Mouse (Mus musculus) heart, postnatal 0 days (tissue): ENCODE data around the gene Adra2a. TPM values are rescaled to one million over a fixed set of nuclear protein-coding genes. Genes with fewer than 3 reads are reported as not detected.

Experiments used
- ATAC-seq: fragments of 200-750 bp; cut with Nextera tagmentation; 2 replicates; pipeline ENCODE4 v1.8.0; 2017; ENCODE audit warnings: low read depth, moderate number of reproducible peaks, moderate library complexity; ENCODE audit not compliant: insufficient read depth
- DNase-seq: peaks from one replicate; pipeline ENCODE4 v3.0.0-alpha.2; 2016; ENCODE audit warnings: low spot score
- H3K27ac ChIP-seq: fragments of 300-500 bp; sonication (generic); 2 replicates; pipeline ENCODE4 v1.5.1; 2014; ENCODE audit warnings: low read depth, mild to moderate bottlenecking
- H3K27me3 ChIP-seq: fragments of 300-500 bp; sonication (generic); 2 replicates; pipeline ENCODE4 v1.6.1; 2014; ENCODE audit warnings: low read length, mixed read lengths; ENCODE audit not compliant: control insufficient read depth, insufficient read depth
- H3K36me3 ChIP-seq: fragments of 300-500 bp; sonication (generic); replicated peaks from 2 replicates; pipeline ENCODE4 v1.6.1; 2014; ENCODE audit warnings: low read length, mixed read lengths; ENCODE audit not compliant: control insufficient read depth, insufficient read depth
- H3K4me1 ChIP-seq: fragments of 300-500 bp; sonication (generic); 2 replicates; pipeline ENCODE4 v1.6.1; 2014; ENCODE audit warnings: antibody characterized with exemption; ENCODE audit not compliant: control insufficient read depth, insufficient read depth
- H3K4me2 ChIP-seq: fragments of 300-500 bp; sonication (generic); 2 replicates; pipeline ENCODE4 v1.6.1; 2014; ENCODE audit warnings: low read depth, mild to moderate bottlenecking, low read length, moderate library complexity
- H3K4me3 ChIP-seq: fragments of 300-500 bp; sonication (generic); 2 replicates; pipeline ENCODE4 v1.5.1; 2014; ENCODE audit warnings: low read depth, low read length
- H3K9ac ChIP-seq: fragments of 300-500 bp; sonication (generic); replicated peaks from 2 replicates; pipeline ENCODE4 v1.6.1; 2014; ENCODE audit warnings: low read depth, low read length, mixed read lengths
- H3K9me3 ChIP-seq: fragments of 300-500 bp; sonication (generic); replicated peaks from 2 replicates; pipeline ENCODE4 v1.6.1; 2016; ENCODE audit warnings: low read length; ENCODE audit not compliant: control insufficient read depth
- CTCF ChIP-seq: IDR thresholded peaks from 2 replicates; pipeline ENCODE4 v1.5.1; 2016; ENCODE audit warnings: antibody characterized with exemption, control low read depth, low read depth
- EP300 ChIP-seq: IDR thresholded peaks from 2 replicates; pipeline ENCODE4 v1.6.1; 2016; ENCODE audit warnings: antibody characterized with exemption, low read depth
- WGBS: fragments of 180-500 bp; shearing (Covaris S2); extraction: QIAGEN DNeasy Blood & Tissue Kit; methylation state at CpG from one replicate; pipeline ENCODE4 v1.1.7; 2014; 5-methylcytosine and 5-hydroxymethylcytosine counted together
- polyA plus RNA-seq: library from polyadenylated mRNA; unstranded; fragments of >200 nt; fragmentation: Nextera tagmentation; extraction: Ambion mirVana; gene quantifications from 2 replicates; pipeline ENCODE4 v1.2.1, GENCODE M21; 2015
- total RNA-seq: library from RNA; depleted of rRNA; stranded (reverse); fragments of >200 nt; gene quantifications from 2 replicates; pipeline ENCODE4 v1.2.3, GENCODE M21; 2014; ENCODE audit warnings: low replicate concordance

Gene Adra2a
- total and polyA plus RNA-seq, 2 experiments from 2014 or later, result not detected

- peaks cover 60% of the 10 kb centered on the region for H3K27me3 ChIP-seq
- H3K9ac ChIP-seq, result no peak overlapping the region
- DNase-seq (no peak), ATAC-seq (no peak)
- peak overlapping the region; percentile 55 for H3K4me3 ChIP-seq
- no peak overlapping the region for H3K27ac ChIP-seq
- WGBS, result 2% methylated on average over 52 of the region's 55 CpGs
- TF ChIP-seq CTCF (no peak), EP300 (no peak)
- peak overlapping the region; percentile 88 for H3K4me2 ChIP-seq
- H3K4me1 ChIP-seq, result peaks cover 27% of the 10 kb centered on the region
- H3K9me3 ChIP-seq, result no peaks in the 10 kb centered on the region
- H3K36me3 ChIP-seq, result no peaks in the 10 kb centered on the region
Measured at GRCm38 (mm10) chr19:54045931-54046683, 2.2 kb downstream of the Adra2a start.

- Histone ChIP-seq H3K4me1 (peaks cover 27% of the 10 kb centered on the region), H3K9ac (no peak overlapping the region), H3K36me3 (no peaks in the 10 kb centered on the region), H3K4me2 (peak overlapping the region; percentile 88), H3K27me3 (peaks cover 66% of the 10 kb centered on the region), H3K4me3 (peak overlapping the region; percentile 55), H3K27ac (no peak overlapping the region), H3K9me3 (no peaks in the 10 kb centered on the region)
- DNase-seq (no peak), ATAC-seq (no peak)
- TF ChIP-seq EP300, result no peak
- no peak for TF ChIP-seq CTCF
- 1% methylated on average over 46 of the region's 46 CpGs for WGBS
Measured at GRCm38 (mm10) chr19:54046684-54047070, 2.7 kb downstream of the Adra2a start.

GRCm38 (mm10) chr19:54047386-54048050, 3.6 kb downstream of the Adra2a start:
- Histone ChIP-seq H3K4me1 (peaks cover 27% of the 10 kb centered on the region), H3K4me3 (peak overlapping the region; percentile 55), H3K9ac (no peak overlapping the region), H3K27ac (no peak overlapping the region), H3K27me3 (peaks cover 66% of the 10 kb centered on the region), H3K36me3 (no peaks in the 10 kb centered on the region), H3K4me2 (peak overlapping the region; percentile 88), H3K9me3 (no peaks in the 10 kb centered on the region)
- ATAC-seq (no peak), DNase-seq (no peak)
- no peak for TF ChIP-seq CTCF
- TF ChIP-seq EP300, result no peak
- 2% methylated on average over 27 of the region's 27 CpGs for WGBS

- no peak overlapping the region for H3K27ac ChIP-seq
- H3K4me3 ChIP-seq, result no peak overlapping the region
- no peaks in the 10 kb centered on the region for H3K36me3 ChIP-seq
- no peaks in the 10 kb centered on the region for H3K9me3 ChIP-seq
- H3K4me1 ChIP-seq, result peaks cover 27% of the 10 kb centered on the region
- H3K27me3 ChIP-seq, result peaks cover 69% of the 10 kb centered on the region
- no peak overlapping the region for H3K9ac ChIP-seq
- no peak overlapping the region for H3K4me2 ChIP-seq
- TF ChIP-seq EP300 (no peak), CTCF (no peak)
- ATAC-seq, result no peak
- WGBS, result 9% methylated on average over 13 of the region's 13 CpGs
- no peak for DNase-seq
Measured at GRCm38 (mm10) chr19:54048161-54048885, 4.4 kb downstream of the Adra2a start.

- Histone ChIP-seq H3K27ac (no peak overlapping the region), H3K36me3 (no peaks in the 10 kb centered on the region), H3K4me2 (no peak overlapping the region), H3K9me3 (no peaks in the 10 kb centered on the region), H3K4me3 (no peak overlapping the region), H3K9ac (no peak overlapping the region), H3K4me1 (peaks cover 6% of the 10 kb centered on the region; the same call in 1 of the 2 replicates), H3K27me3 (peaks cover 48% of the 10 kb centered on the region)
- no peak for DNase-seq
- TF ChIP-seq EP300 (no peak), CTCF (no peak)
- 46% methylated on average over 4 of the region's 4 CpGs for WGBS
- no peak for ATAC-seq
Measured at GRCm38 (mm10) chr19:54051651-54052050, 7.7 kb downstream of the Adra2a start.
